Mouse (Mus musculus): ENCODE measurements at regions not wholly inside any gene's neighbourhood (a gene's known extent, or its start where the extent isn't known, plus 50 kb on each side); places are given as distances from the start of the nearest gene placed in this dataset.

DNA sequence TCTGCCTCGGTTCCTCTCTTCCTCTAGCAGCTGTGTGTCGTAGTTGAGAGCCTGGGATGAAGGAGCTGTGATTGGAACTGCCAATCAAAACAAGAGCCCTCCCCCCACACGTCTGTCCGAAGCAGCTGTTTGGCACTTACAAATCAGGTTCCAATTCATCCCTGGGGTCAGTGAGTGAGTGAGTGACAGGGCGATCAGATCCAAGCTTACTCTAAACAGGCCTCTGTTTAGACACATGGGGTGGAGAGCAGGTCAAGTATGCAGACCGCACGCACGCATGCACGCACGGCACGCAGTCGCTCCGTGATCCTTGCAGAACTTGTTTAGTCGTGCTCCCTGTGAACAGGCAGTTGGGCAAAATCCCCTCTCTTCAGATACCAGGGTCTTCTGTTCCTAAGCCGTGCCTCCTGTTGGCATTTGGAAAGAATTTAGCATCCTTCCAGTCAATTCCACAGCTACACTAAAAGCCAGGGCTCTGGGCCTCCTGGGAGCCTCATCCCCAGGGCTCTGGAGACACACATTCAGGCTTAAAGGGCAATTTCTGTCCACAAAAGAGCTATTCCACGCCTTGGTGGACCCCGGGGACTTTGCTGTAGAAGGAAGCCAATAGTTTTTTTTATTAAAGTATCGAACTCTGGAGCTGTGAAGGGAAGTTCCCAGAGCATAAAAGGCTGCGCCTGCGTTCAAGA, 52.2 kb upstream of the Kcng1 start:
- no peak overlapping the region for H3K9ac ChIP-seq (ENCODE audit: low read depth, low read length)
- TF ChIP-seq CTCF (IDR thresholded peaks at IDR 0.05; ENCODE audit: low read depth): no peak
- H3K4me3 ChIP-seq (ENCODE audit: low read depth, low read length): no peak overlapping the region
- 50% methylated on average over 20 of the region's 20 CpGs for WGBS
- no peak overlapping the region for H3K4me2 ChIP-seq (replicated peaks; ENCODE audit: low read depth)
- no peaks in the 10 kb centered on the region for H3K9me3 ChIP-seq (ENCODE audit: control insufficient read depth)
- no peaks in the 10 kb centered on the region for H3K4me1 ChIP-seq (replicated peaks; ENCODE audit: control insufficient read depth, insufficient read depth, low read length)
- H3K36me3 ChIP-seq (ENCODE audit: control insufficient read depth, insufficient read depth): no peaks in the 10 kb centered on the region
- H3K27me3 ChIP-seq (replicated peaks; ENCODE audit: control insufficient read depth, insufficient read depth, low read length): no peaks in the 10 kb centered on the region
- no peak for ATAC-seq
- no peak overlapping the region for H3K27ac ChIP-seq (ENCODE audit: low read depth, low read length)

DNA sequence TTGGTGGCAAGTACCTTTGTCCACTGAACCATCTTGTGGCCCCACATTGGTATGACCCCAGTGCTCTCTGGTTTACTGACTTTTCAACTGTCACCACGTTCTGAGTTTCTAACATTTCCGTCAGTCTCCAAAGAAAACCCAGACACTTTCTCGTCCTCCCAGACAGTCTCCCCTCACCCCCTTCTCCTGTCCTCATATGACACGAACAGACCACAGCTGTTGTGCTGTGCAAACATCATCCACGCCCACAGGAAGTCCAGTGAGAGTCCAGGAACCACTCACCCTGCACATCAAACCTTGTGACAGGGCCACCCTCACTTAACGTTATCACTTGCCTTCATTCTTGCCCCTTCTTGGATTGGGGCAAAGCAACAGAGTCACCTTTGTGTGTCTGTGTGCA, 51.4 kb upstream of the Kcng1 start:
- Histone ChIP-seq H3K4me3 (ENCODE audit: low read depth, low read length) (no peak overlapping the region), H3K9ac (ENCODE audit: low read depth, low read length) (no peak overlapping the region), H3K27me3 (replicated peaks; ENCODE audit: control insufficient read depth, insufficient read depth, low read length) (no peaks in the 10 kb centered on the region), H3K9me3 (ENCODE audit: control insufficient read depth) (no peaks in the 10 kb centered on the region), H3K36me3 (ENCODE audit: control insufficient read depth, insufficient read depth) (no peaks in the 10 kb centered on the region), H3K27ac (ENCODE audit: low read depth, low read length) (no peak overlapping the region), H3K4me2 (replicated peaks; ENCODE audit: low read depth) (no peak overlapping the region), H3K4me1 (replicated peaks; ENCODE audit: control insufficient read depth, insufficient read depth, low read length) (no peaks in the 10 kb centered on the region)
- ATAC-seq: no peak
- TF ChIP-seq CTCF (IDR thresholded peaks at IDR 0.05; ENCODE audit: low read depth): no peak
- WGBS: 25% methylated on average over 6 of the region's 6 CpGs
